Mouse (Mus musculus): ENCODE results near the gene A730061H03Rik.
A peak's percentile ranks its signal among the peaks of the same experiment; 100 is the strongest.

The A730061H03Rik gene

DNA sequence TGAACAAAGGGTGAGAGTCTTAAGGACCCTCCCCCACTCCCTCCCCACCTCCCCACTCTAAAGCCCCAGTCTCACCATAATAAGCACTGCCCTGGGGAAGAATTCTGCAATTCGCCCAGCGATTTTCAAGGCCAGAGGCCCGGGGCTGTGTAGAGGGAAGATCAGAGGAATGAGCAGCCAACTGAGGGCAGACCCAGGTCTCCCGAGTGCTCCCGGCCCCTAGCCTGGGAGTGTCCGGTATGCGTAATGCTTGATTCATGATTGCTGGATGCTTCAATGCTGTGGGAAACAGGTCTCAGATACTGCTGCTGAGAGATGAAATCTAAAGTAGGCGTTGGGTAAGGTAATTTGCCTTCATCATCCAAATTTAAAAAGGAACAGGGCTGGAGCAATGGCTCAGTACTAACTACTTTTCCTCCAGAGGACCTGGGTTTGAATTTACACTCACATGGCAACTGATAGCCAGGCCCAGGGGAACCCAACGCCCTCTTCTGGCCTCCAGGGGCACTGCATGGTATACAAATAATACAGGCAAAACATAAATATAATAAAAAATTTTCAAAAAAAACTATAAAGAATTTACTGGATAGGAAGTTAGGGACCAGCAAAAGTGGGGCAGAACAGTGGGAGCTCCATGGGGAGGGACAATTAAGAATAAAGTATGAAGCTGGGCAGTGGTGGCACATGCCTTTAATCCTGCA, 21.9 kb upstream of the A730061H03Rik start:
- DNase-seq (ENCODE audit: low spot score): no peak

DNA sequence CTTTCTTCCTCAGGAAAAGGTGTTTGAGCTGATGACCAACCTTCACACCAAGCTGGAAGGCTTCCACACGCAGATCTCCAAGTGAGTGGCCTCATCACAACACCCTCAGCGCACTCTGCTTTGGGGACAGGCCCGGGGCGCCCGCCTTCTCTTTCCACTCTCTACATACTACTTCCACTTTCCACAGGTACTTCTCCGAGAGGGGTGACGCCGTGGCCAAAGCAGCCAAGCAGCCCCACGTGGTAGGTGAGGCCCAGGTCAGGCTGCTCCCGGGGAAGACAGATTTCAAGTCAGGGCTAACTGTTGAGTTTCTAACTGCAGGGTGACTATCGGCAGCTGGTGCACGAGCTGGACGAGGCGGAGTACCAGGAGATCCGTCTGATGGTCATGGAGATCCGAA, 20.5 kb upstream of the A730061H03Rik start:
- no peak for DNase-seq (ENCODE audit: low spot score)

DNA sequence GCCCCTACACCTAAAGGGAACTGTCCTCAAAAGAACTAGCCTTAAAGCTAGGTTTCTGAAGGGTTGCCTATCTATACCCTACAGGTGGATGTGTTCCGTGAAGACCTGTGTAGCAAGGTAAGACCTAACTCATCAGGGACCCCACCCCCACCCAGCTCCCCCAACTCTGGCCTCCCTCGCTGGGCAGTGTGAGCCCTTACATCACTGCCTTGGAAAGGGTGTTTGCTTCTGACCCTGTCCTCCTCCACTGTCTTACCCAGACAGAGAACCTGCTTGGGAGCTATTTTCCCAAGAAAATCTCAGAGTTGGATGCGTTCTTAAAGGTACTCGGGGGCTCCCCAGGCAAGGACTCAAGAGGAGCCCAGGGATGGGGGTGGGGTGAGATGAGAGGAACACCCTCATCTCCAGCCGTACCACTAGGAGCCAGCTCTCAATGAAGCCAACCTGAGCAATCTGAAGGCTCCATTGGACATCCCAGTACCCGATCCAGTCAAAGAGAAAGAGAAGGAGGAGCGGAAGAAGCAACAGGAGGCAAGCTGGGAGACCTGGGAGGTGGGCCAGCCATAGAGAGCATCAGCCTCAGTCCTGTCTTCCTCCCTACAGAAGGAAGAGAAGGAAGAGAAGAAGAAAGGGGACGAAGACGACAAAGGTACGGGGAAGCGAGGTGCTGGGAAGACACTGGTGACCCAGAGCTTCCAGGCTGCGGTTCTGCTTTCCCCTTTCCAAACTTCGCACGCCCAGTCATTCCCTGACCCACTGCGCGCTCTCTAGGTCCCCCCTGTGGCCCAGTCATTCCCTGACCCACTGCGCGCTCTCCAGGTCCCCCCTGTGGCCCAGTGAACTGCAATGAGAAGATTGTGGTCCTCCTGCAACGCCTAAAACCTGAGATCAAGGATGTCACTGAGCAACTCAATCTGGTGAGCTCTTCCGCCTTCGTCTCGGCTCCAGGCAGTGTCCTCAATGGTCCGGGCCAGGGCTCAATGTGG, 19.6 kb upstream of the A730061H03Rik start:
- DNase-seq (ENCODE audit: low spot score): no peak

DNA sequence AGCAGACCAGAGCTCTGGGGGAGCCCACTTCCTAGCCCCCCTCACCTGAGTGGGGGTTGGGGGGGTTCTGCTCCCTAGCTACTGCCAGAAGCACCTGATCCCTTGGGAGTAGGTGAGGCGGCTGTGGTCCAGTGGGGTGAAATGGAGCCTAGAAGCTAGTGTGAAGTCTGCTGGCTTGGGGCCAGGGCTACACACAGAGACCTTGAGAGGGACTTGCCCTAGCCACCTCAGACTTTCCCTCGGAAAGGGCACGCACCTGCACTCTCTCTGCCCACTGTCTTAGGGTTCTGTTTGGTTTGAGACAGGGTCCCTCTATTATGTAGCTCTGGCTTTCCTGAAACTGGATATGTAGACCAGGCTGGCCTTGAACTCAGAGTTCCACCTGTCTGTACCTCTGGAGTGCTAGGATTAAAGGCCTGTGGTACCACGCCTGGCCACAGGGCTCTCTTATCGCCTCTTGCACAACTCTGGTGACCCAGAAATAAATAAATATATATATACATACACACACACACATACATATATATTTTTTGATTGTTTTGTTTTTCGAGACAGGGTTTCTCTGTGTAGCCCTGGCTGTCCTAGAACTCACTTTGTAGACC, 18.6 kb upstream of the A730061H03Rik start:
- peak; percentile 66 for DNase-seq (ENCODE audit: low spot score)

DNA sequence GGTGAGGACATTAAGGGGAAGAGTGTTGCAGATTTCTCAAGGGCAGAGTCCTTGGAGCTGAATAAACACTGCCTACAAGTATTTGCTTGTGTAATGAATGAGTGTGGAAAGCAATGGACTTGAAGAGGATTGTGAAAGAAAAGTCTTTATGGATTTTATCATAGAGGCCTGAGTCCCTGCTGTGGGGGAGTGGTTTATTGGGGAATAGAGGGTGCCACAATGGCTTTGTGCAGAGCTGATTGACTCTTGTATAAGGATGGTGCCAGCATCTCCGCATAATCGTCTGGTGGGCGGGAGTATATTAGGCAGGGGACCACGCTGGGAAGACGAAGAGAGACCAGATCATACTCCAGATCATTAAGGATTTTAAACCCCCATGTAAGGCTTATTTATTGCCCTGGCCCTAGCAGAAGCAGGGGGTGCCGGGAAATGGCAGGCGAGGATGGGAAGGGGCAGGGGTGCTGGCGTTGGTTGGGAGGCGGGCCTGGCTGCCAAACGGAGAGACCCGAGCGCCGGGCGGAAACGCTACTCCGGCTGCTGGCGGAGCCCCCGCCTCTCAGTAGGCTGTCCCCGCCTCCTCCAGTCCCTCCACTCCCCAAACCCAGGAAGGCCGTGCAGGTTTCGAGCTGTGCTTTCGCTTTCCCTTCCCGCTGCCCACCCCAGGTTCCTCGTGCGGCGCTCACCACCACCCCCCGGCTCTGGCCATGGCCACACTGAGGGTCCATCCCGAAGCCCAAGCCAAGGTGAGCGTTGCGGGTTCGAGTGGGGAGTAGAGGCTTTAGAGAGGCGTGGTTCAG, 17.9 kb upstream of the A730061H03Rik start, which contains the start of gene Psme1:
TSS of gene Psme1 (plus strand) at position 253 of the 797 bp plus-strand sequence.
- peak; percentile 84 for DNase-seq (ENCODE audit: low spot score)

DNA sequence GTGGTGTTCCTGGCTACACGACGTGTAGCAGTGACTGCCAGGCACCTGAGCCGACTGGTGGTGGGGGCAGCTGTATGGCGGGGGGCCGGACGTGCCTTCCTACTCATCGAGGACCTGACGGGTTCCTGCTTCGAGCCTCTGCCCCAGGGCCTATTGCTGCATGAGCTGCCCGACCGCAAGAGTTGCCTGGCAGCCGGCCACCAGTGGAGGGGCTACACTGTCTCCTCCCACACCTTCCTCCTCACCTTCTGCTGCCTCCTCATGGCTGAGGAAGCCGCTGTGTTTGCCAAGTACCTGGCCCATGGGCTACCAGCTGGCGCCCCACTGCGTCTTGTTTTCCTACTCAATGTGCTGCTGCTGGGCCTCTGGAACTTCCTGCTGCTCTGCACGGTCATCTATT, 16.2 kb upstream of the A730061H03Rik start:
- DNase-seq (ENCODE audit: low spot score): no peak

DNA sequence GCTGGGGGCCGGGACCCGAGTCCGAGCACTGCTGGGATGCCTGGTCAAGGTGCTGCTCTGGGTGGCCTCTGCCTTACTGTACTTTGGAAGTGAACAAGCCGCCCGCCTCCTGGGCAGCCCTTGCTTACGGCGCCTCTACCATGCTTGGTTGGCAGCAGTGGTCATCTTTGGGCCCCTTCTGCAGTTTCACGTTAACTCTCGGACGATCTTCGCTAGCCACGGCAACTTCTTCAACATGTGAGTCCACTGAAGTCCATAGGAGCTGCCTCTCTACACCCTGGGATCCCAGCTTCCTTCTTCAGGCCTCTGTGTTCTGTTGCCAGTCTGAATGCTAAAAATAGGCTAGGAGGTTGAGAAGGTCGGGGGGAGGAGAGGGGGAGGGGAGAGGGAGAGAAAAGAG, 15.5 kb upstream of the A730061H03Rik start:
- DNase-seq (ENCODE audit: low spot score): no peak

DNA sequence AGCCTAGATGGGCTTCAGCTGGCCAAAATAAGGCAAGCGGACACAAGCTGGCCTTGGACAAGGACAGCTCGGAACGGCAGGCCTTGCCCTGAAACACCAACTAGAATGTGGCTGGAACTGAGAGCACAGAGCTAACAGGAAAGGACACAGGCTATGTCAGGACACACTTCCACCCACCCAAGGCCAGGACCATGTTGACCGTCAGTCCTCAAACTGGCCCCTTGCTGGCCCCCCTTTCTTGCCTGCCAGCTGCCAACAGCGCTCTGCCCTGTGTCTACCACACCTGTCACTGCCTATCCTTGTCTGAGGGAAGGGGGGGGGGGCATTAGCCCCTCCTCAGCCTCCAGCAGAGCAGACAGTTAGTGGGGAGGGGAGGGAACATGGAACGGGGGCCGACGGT, 15.1 kb upstream of the A730061H03Rik start, which contains the start of gene Fitm1:
TSS of gene Fitm1 (plus strand) at position 316 of the 400 bp plus-strand sequence.
- DNase-seq (ENCODE audit: low spot score): no peak

DNA sequence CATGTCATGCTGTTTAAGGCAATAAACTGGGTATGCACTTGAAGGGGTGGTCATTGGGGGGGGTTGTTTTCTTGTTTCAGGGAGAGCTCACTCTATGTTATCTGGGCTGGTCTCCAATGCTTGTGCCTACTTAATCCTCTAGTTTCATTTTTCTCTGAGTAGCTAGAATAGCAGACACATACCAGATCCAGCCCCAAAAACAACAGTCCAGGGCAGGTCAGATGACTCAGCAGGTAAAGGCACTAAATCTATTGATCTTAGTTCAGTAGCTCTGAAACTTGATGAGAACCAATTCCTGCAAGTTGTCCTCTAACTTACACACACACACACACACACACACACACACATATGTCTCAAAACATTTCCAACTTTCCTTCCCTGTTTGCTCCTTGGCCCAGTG, 11.6 kb upstream of the A730061H03Rik start:
- DNase-seq (ENCODE audit: low spot score): no peak

DNA sequence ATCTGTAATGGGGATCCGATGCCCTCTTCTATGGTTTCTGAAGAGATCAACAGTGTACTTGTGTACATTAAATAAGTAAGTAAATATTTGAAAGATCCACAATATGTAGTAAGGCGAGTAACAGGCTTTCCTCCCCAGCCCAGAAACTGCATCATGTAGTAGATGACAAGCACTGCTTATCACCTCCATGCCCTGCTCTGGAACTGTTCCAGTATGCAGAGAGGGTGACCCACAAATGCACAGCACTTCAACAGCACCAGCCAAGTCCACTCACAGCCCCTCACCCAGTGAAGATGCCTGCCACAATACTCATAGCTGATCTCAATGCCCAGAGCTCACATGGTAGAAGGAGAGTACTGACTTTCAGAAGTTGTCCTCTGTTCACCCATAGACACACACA, 10.4 kb upstream of the A730061H03Rik start:
- DNase-seq (ENCODE audit: low spot score): no peak

DNA sequence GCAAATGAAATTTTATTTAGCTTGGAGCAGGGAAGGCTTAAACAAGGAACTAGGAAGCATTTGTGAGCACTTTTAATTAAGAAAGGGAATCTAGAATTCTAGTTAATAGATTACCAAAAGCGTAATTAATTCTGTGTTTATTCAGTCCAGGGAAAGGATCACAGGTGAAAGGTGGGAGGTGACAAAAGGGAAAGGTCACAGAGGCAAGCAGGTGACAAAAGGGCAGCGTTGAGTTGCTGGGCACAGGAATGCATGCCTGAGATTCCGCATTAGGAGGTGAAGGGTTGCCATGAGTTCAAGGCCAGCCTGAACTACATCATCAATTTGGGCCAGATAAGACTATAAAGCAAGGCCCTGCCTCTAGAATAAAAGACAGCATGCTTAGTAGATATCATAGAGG, 7.3 kb upstream of the A730061H03Rik start:
- DNase-seq (ENCODE audit: low spot score): no peak

DNA sequence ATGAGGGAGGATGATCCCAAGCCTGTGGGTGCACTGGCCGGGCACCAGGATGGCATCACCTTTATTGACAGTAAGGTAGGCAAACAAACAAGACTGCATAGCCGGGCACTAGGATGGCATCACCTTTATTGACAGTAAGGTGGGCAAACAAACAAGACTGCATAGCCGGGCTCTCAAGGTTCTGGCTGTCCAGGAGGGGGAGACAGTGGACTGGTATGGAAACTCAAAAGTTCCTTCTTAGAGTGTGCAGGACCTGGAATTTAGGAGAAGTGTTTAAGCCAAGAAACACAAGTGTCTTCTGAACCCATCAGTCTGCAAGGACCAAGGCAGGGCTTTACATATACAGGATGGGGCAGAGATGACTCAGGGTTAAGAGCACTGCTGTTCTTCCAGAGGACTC, 5.5 kb upstream of the A730061H03Rik start:
- no peak for DNase-seq (ENCODE audit: low spot score)

DNA sequence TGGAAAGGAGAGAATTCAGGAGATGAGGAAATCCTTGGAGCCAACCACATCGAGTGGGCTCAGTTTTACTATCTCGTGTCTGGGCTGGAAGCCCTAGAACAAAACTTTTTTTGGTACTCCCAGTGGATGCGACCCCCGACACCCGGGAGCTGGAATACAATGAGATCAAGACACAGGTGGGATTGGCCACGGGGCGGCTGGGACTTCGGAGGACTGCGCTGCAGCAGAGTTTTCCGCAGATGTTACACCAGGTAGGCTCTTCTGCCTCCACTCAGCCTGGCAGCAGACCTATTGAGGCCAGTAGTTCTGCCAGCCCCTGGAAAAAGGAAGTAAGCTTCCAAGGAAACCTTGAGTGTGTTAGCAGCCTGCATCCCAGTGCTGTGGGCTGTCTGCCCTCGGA, 3.0 kb upstream of the A730061H03Rik start:
- no peak for DNase-seq (ENCODE audit: low spot score)

DNA sequence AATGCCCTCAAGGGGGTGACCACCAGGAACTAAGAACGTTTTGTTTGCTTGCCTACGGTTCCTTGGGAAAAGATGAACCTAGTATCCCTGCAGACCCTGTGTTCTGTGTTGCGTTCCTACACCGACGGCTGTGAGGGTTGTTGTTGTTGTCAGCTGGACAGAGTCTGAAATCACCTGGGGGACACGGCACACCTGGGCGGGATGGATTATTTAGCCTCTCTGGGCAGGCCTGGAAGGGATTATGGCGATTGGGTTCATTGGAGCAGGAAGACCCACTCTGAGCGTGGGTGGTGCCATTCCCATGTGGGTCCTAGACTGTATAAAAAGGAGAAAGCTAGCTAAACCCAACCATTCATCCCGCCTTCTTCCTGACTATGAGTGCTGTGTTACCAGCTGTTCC, 1.7 kb upstream of the A730061H03Rik start:
- no peak for DNase-seq (ENCODE audit: low spot score)

DNA sequence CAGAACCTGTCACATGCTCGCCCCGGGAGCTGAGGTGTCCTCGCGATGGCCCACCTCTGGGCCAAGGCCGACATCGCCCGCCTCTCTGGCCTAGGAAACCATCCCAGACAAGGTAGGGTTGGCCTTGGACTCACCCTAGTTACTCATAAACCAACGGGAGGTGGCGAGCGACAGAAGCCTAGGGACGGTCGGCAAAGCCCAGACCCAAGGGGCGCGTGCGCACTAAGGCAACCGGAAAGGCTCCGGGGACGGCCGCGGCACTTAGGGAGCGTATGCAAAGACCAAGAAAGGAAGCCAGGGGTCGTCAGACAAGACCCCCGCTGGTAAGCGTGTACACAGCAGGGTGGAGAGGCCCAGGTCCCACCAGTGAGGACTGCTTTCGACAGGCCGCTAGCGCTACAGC, 406 bp downstream of the A730061H03Rik start, which contains the start of gene Dcaf11:
TSS of gene Dcaf11 (plus strand) at position 208 of the 403 bp plus-strand sequence.
- peak; percentile 96 for DNase-seq (ENCODE audit: low spot score)

DNA sequence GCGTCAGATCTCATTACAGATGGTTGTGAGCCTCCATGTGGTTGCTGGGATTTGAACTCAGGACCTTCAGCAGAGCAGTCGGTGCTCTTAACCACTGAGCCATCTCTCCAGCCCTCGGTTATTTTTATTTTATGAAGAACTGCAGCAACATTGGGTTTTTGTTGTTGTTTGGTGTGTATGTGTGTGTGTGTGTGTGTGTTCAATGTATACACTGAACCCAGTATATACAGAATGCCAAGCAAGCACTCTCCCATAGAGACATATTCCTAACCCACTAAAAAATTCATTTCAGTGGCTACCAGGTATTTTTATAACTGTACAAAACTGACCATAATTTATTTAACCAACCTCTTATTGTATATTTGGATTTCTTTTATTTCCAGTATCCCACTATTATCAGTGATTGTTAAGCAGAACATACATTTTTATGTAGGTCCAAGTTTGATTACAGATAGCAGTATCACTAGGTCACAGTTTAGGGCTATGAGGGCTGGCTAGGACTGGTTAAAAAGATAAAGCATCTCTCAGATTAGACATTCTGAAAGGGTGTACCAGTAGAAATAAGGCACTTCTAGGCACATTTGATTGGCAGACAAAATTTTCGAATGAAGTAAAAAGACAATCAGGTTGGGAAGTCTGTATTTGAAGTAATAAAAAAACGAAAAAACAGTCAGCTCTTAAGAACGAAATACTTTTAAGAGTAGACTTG, 1.3 kb downstream of the A730061H03Rik start:
- no peak for DNase-seq (ENCODE audit: low spot score)

DNA sequence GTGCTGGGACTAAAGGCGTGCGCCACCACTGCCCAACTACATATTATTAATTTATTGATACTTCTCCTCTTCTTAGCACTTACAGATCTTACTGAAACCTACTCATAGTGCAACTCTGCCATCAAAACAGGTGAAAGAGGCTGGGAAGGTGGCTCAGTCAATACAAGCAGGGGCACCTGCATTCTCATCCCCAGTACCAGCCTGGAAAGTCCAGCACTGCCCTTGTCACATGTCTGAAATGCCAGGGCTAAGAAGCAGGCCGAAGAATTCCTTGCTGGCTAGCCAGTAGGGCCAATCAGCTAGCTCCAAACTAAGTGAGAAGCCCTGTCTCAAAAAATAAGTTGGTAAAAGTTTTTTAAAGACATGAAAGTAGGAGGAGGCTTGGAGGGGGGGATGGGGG, 2.6 kb downstream of the A730061H03Rik start:
- no peak for DNase-seq (ENCODE audit: low spot score)

DNA sequence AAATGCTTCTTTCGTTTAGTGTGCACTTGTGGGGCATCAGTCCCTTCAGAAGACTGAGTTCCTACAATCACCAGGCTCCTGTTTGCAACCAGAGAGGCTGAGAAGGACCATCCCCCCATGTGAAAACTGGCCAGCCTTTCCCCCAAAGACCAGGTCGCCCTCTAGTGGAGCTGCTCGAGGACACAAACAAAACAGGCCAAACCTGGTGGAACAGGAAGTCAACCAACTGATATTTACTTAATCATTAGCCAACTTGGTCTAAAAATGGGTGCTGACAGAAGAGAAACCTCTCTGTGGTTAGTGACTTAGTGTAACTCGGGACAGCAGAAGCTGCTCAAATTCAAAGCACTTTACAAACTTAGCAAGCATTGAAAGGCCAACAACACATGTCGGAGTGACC, 3.2 kb downstream of the A730061H03Rik start:
- DNase-seq (ENCODE audit: low spot score): peak; percentile 80

DNA sequence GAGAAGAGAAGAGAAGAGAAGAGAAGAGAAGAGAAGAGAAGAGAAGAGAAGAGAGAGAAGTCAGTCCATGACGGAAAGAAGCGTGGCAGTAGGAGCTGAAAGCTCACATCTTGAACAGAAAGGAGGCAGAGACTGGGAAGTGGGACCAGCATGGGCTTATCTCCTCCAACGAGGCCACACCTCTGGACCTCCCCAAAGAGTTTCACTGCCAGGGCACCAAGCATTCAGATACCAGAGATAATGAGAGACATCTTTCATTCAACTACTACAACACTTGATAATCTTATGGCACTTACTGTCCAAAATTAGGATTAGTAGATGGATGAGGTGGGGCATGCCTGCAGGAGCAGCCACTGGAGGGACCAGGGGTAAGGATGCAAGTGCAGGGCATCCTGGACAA, 4.4 kb downstream of the A730061H03Rik start:
- DNase-seq (ENCODE audit: low spot score): no peak

DNA sequence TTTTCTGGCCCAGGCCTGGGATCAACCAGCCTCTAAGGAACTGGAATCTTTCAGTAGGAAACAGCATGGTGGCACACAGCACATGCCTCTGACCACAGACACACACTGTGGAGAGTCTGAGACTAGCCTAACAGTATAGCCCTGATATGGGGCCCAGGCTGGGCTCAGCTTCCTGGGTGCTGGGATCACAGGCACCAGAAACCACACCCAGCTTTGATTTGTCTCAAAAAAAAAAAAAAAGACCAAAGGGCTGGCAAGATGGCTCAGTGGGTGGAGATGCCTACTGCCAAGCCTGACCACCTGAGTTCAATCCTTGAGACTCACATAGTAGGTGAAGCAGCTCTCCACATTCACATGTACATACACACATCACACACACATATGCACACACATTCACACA, 5.6 kb downstream of the A730061H03Rik start:
- no peak for DNase-seq (ENCODE audit: low spot score)

DNA sequence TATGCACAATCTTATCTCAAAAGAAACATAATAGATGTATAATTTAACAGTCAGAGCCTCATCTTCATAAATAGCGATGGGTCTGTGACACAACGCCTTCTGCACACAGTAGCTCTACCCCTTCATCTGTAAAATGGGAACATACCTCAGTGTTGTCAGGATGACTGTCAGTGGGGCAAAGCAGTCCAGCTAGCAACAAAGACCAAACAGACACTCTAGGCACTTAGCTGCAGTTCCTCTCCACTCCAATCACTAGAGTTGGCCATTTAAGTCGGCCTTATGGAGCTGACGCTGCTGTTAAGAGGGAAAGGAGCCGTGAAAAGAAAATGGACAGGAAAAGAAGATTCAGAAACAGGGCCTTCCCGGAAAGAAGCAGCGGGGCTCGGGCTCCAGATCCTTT, 8.4 kb downstream of the A730061H03Rik start:
- no peak for DNase-seq (ENCODE audit: low spot score)

All from MN1 (cell line).